Mouse (Mus musculus) testis, adult 2 months (tissue): ENCODE results near the gene Olfr1193. TPM values are rescaled to one million over a fixed set of nuclear protein-coding genes. Genes with fewer than 3 reads are reported as not detected.
"Not testable (repeated sequence)": the region's sequence is repeated elsewhere in the genome, so short reads cannot be mapped to it uniquely, and the experiment has no call there.

ENCODE experiments used
- H3K27ac ChIP-seq: fragments of 200-500 bp; 2 replicates; pipeline ENCODE4 v1.5.1; 2012; ENCODE audit warnings: low read depth, low read length; ENCODE audit not compliant: control insufficient read depth, insufficient read depth
- H3K27me3 ChIP-seq: fragments of 200-500 bp; 2 replicates; pipeline ENCODE4 v1.6.1; 2012; ENCODE audit warnings: mild to moderate bottlenecking, low read length, moderate library complexity; ENCODE audit not compliant: control insufficient read depth, insufficient read depth
- H3K36me3 ChIP-seq: fragments of 200-500 bp; 2 replicates; pipeline ENCODE4 v1.6.1; 2012; ENCODE audit warnings: mild to moderate bottlenecking, low read length; ENCODE audit not compliant: control insufficient read depth, insufficient read depth
- H3K4me1 ChIP-seq: fragments of 200-500 bp; 2 replicates; pipeline ENCODE4 v1.6.1; 2012; ENCODE audit warnings: low read length; ENCODE audit not compliant: control insufficient read depth, insufficient read depth
- H3K4me3 ChIP-seq: fragments of 200-500 bp; 2 replicates; pipeline ENCODE4 v1.5.1; 2012; ENCODE audit warnings: low read depth, mild to moderate bottlenecking, low read length, moderate library complexity, mixed read lengths; ENCODE audit not compliant: control insufficient read depth
- CTCF ChIP-seq: fragments of 200-500 bp; IDR thresholded peaks from 2 replicates; pipeline ENCODE4 v1.5.1; 2012; ENCODE audit warnings: low read depth, mild to moderate bottlenecking, inconsistent platforms, low read length, moderate library complexity; ENCODE audit not compliant: control insufficient read depth, insufficient read depth, insufficient replicate concordance
- POLR2A ChIP-seq: fragments of 200-500 bp; IDR thresholded peaks from 2 replicates; pipeline ENCODE4 v1.6.1; 2012; ENCODE audit warnings: low read depth, mild to moderate bottlenecking, inconsistent platforms, low read length, moderate library complexity; ENCODE audit not compliant: control insufficient read depth
- polyA plus RNA-seq: library from polyadenylated mRNA; depleted of rRNA; stranded (reverse); fragments of >200 nt; gene quantifications from 2 replicates; pipeline ENCODE4 v1.2.3, GENCODE M21; 2012; rRNA removed

Olfr1193 gene
- polyA plus RNA-seq: not detected in 2 replicates

GRCm38 (mm10) chr2:88675328-88675727, at the start of gene Olfr1193:
Gene Olfr1193 (plus strand): TSS chr2:88675628.
- not testable (repeated sequence) for H3K36me3 ChIP-seq, H3K27ac ChIP-seq, H3K4me1 ChIP-seq, H3K27me3 ChIP-seq, H3K4me3 ChIP-seq

- not testable (repeated sequence) for H3K36me3 ChIP-seq
These were observed 35.2 kb upstream of the Olfr1193 start, which contains the start of gene Olfr1191-ps1 for GRCm38 (mm10) chr2:88640242-88640641. Gene Olfr1191-ps1 (plus strand): TSS chr2:88640542.

GRCm38 (mm10) chr2:88648209-88648608, 27.2 kb upstream of the Olfr1193 start, which contains the start of gene Olfr1192-ps1:
Gene Olfr1192-ps1 (plus strand): TSS chr2:88648509.
- no peak within 1 kb of the TSS for H3K27ac ChIP-seq
- H3K36me3 ChIP-seq: no peaks in the 10 kb centered on the region
- H3K27me3 ChIP-seq: no peaks in the 10 kb centered on the region
- no peak within 1 kb of the TSS for H3K4me3 ChIP-seq
- no peaks in the 10 kb centered on the region for H3K4me1 ChIP-seq
- TF ChIP-seq CTCF (no peak), POLR2A (no peak)

More at GRCm38 (mm10) chr2:88640242-88640641, 35.2 kb upstream of the Olfr1193 start, which contains the start of gene Olfr1191-ps1:
- H3K4me1 ChIP-seq, H3K27ac ChIP-seq, H3K27me3 ChIP-seq, H3K4me3 ChIP-seq: not testable (repeated sequence)

GRCm38 (mm10) chr2:88689087-88689486, 13.7 kb downstream of the Olfr1193 start, which contains the start of gene Olfr1195:
Gene Olfr1195 (minus strand): TSS chr2:88689187.
- Histone ChIP-seq H3K27me3 (no peaks in the 10 kb centered on the region), H3K36me3 (no peaks in the 10 kb centered on the region), H3K27ac (no peak within 1 kb of the TSS), H3K4me3 (no peak within 1 kb of the TSS), H3K4me1 (no peaks in the 10 kb centered on the region)
- no peak for TF ChIP-seq POLR2A

GRCm38 (mm10) chr2:88704497-88704896, 29.1 kb downstream of the Olfr1193 start, which contains the start of gene Olfr1196:
Gene Olfr1196 (minus strand): TSS chr2:88704597.
- no peak within 1 kb of the TSS for H3K4me3 ChIP-seq
- TF ChIP-seq CTCF (no peak), POLR2A (no peak)
- no peaks in the 10 kb centered on the region for H3K36me3 ChIP-seq
- H3K4me1 ChIP-seq: no peaks in the 10 kb centered on the region
- no peak within 1 kb of the TSS for H3K27ac ChIP-seq
- H3K27me3 ChIP-seq: no peaks in the 10 kb centered on the region

Other genes with a start within 250 kb of the Olfr1193 start
- gene Olfr1181, start 249.5 kb upstream of the Olfr1193 start, polyA plus RNA-seq: not detected in 2 replicates
- not detected in 2 replicates for gene Gm13757, start 226.5 kb upstream of the Olfr1193 start, polyA plus RNA-seq
- 0.04 TPM in 1 of 2 replicates, not detected in the other for gene Olfr1183, start 220.8 kb upstream of the Olfr1193 start, polyA plus RNA-seq
- gene Olfr1184, start 192.0 kb upstream of the Olfr1193 start, polyA plus RNA-seq: not detected in 2 replicates
- not detected in 2 replicates for gene Olfr1185-ps1, start 182.3 kb upstream of the Olfr1193 start, polyA plus RNA-seq
- gene Olfr1186, start 157.1 kb upstream of the Olfr1193 start, polyA plus RNA-seq: not detected in 2 replicates
- gene Olfr1188, start 118.7 kb upstream of the Olfr1193 start, polyA plus RNA-seq: not detected in 2 replicates
- not detected in 2 replicates for gene Olfr1189, start 89.2 kb upstream of the Olfr1193 start, polyA plus RNA-seq
- not detected in 2 replicates for gene Olfr1191-ps1, start 35.1 kb upstream of the Olfr1193 start, polyA plus RNA-seq
- 0.06 TPM in 1 of 2 replicates, not detected in the other for gene Olfr1192-ps1, start 27.1 kb upstream of the Olfr1193 start, polyA plus RNA-seq
- gene Olfr1195, start 13.6 kb downstream of the Olfr1193 start, polyA plus RNA-seq: not detected in 2 replicates
- not detected in 2 replicates for gene Olfr1196, start 29.0 kb downstream of the Olfr1193 start, polyA plus RNA-seq
- gene Olfr1197, start 56.7 kb downstream of the Olfr1193 start, polyA plus RNA-seq: not detected in 2 replicates
- not detected in 2 replicates for gene Olfr1198, start 75.7 kb downstream of the Olfr1193 start, polyA plus RNA-seq
- gene Olfr1199, start 84.8 kb downstream of the Olfr1193 start, polyA plus RNA-seq: not detected in 2 replicates
- not detected in 2 replicates for gene Olfr1200, start 94.9 kb downstream of the Olfr1193 start, polyA plus RNA-seq
- gene Olfr1201, start 117.4 kb downstream of the Olfr1193 start, polyA plus RNA-seq: not detected in 2 replicates
- gene Olfr1202, start 138.9 kb downstream of the Olfr1193 start, polyA plus RNA-seq: not detected in 2 replicates
- not detected in 2 replicates for gene Olfr1205, start 154.1 kb downstream of the Olfr1193 start, polyA plus RNA-seq
- gene Olfr1204, start 173.7 kb downstream of the Olfr1193 start, polyA plus RNA-seq: not detected in 2 replicates
- not detected in 2 replicates for gene Olfr1206, start 187.6 kb downstream of the Olfr1193 start, polyA plus RNA-seq
- gene Olfr1208, start 226.7 kb downstream of the Olfr1193 start, polyA plus RNA-seq: not detected in 2 replicates
- gene Olfr1209, start 239.5 kb downstream of the Olfr1193 start, polyA plus RNA-seq: not detected in 2 replicates